Mouse (Mus musculus) midbrain, embryonic 10.5 days (tissue): ENCODE measurements around the gene Phactr1. TPM values are rescaled to one million over a fixed set of nuclear protein-coding genes. Genes with fewer than 3 reads are reported as not detected.

Source experiments
- DNase-seq: peaks from one replicate; pipeline ENCODE4 v3.0.0-alpha.2; 2017; ENCODE audit warnings: low spot score
- H3K27ac ChIP-seq: fragments of 300-500 bp; sonication (generic); replicated peaks from 2 replicates; pipeline ENCODE4 v1.5.1; 2016; ENCODE audit warnings: mild to moderate bottlenecking
- H3K27me3 ChIP-seq: fragments of 300-500 bp; sonication (generic); 2 replicates; pipeline ENCODE4 v1.6.1; 2016; ENCODE audit warnings: low read depth, mild to moderate bottlenecking; ENCODE audit not compliant: poor library complexity, severe bottlenecking
- H3K36me3 ChIP-seq: fragments of 300-500 bp; sonication (generic); 2 replicates; pipeline ENCODE4 v1.6.1; 2016; ENCODE audit warnings: mild to moderate bottlenecking, moderate library complexity
- H3K4me1 ChIP-seq: fragments of 300-500 bp; sonication (generic); 2 replicates; pipeline ENCODE4 v1.6.1; 2016
- H3K4me3 ChIP-seq: fragments of 300-500 bp; sonication (generic); 2 replicates; pipeline ENCODE4 v1.5.1; 2016; ENCODE audit warnings: mild to moderate bottlenecking, moderate library complexity
- H3K9me3 ChIP-seq: fragments of 300-500 bp; sonication (generic); replicated peaks from 2 replicates; pipeline ENCODE4 v1.6.1; 2016; ENCODE audit warnings: mild to moderate bottlenecking
- WGBS: fragments of 180-500 bp; shearing (Covaris S2); methylation state at CpG from one replicate; pipeline ENCODE4 v1.1.7; 2016; 5-methylcytosine and 5-hydroxymethylcytosine counted together
- polyA plus RNA-seq: library from polyadenylated mRNA; unstranded; fragments of >200 nt; fragmentation: Nextera tagmentation; extraction: Ambion mirVana; gene quantifications from 2 replicates; pipeline ENCODE4 v1.2.1, GENCODE M21; 2016

Gene Phactr1
- polyA plus RNA-seq, 1 experiment from 2014 or later = 5.5 TPM

- 58% methylated on average over 7 of the region's 7 CpGs for WGBS
- Histone ChIP-seq H3K36me3 (no peaks in the 10 kb centered on the region), H3K27ac (no peak overlapping the region)
Measured at GRCm38 (mm10) chr13:43094365-43094764, 413.9 kb downstream of the Phactr1 start.

GRCm38 (mm10) chr13:43102943-43103342 is 422.5 kb downstream of the Phactr1 start:
- H3K27me3 ChIP-seq = no peaks in the 10 kb centered on the region
- WGBS = 81% methylated on average over 7 of the region's 7 CpGs
- no peak for DNase-seq

More at GRCm38 (mm10) chr13:43094365-43094764, 413.9 kb downstream of the Phactr1 start:
- Histone ChIP-seq H3K9me3 (no peaks in the 10 kb centered on the region), H3K4me1 (no peaks in the 10 kb centered on the region), H3K4me3 (no peak overlapping the region), H3K27me3 (no peaks in the 10 kb centered on the region)
- peak; percentile 36 for DNase-seq

GRCm38 (mm10) chr13:43104496-43104895 is 424.1 kb downstream of the Phactr1 start:
- Histone ChIP-seq H3K27ac (no peak overlapping the region), H3K4me3 (no peak overlapping the region), H3K4me1 (peaks cover 4% of the 10 kb centered on the region; the same call in 1 of the 2 replicates), H3K27me3 (no peaks in the 10 kb centered on the region), H3K36me3 (no peaks in the 10 kb centered on the region), H3K9me3 (peaks cover 8% of the 10 kb centered on the region)
- no peak for DNase-seq
- WGBS = 97% methylated on average over 9 of the region's 9 CpGs

More at GRCm38 (mm10) chr13:43102943-43103342, 422.5 kb downstream of the Phactr1 start:
- peaks cover 4% of the 10 kb centered on the region; the same call in 1 of the 2 replicates for H3K4me1 ChIP-seq
- H3K36me3 ChIP-seq = no peaks in the 10 kb centered on the region
- no peak overlapping the region for H3K27ac ChIP-seq
- H3K4me3 ChIP-seq = no peak overlapping the region
- peaks cover 8% of the 10 kb centered on the region for H3K9me3 ChIP-seq

GRCm38 (mm10) chr13:43112280-43112679 is 431.9 kb downstream of the Phactr1 start:
- Histone ChIP-seq H3K4me1 (no peaks in the 10 kb centered on the region), H3K27me3 (no peaks in the 10 kb centered on the region), H3K9me3 (no peaks in the 10 kb centered on the region; the same call in 1 of the 2 replicates), H3K27ac (no peak overlapping the region), H3K36me3 (no peaks in the 10 kb centered on the region), H3K4me3 (no peak overlapping the region)
- 83% methylated on average over 7 of the region's 7 CpGs for whole genome bisulfite sequencing
- DNase-seq = no peak

GRCm38 (mm10) chr13:43112707-43113106 is 432.3 kb downstream of the Phactr1 start:
- no peak overlapping the region for H3K4me3 ChIP-seq
- DNase-seq = no peak
- 89% methylated on average over 3 of the region's 3 CpGs for WGBS
- no peaks in the 10 kb centered on the region for H3K36me3 ChIP-seq
- H3K27me3 ChIP-seq = no peaks in the 10 kb centered on the region
- no peak overlapping the region for H3K27ac ChIP-seq
- no peaks in the 10 kb centered on the region; the same call in 1 of the 2 replicates for H3K9me3 ChIP-seq
- no peaks in the 10 kb centered on the region for H3K4me1 ChIP-seq

GRCm38 (mm10) chr13:43113141-43113540 is 432.7 kb downstream of the Phactr1 start:
- WGBS = 94% methylated on average over 3 of the region's 3 CpGs
- Histone ChIP-seq H3K27ac (no peak overlapping the region), H3K9me3 (no peaks in the 10 kb centered on the region; the same call in 1 of the 2 replicates), H3K36me3 (no peaks in the 10 kb centered on the region), H3K27me3 (no peaks in the 10 kb centered on the region), H3K4me1 (no peaks in the 10 kb centered on the region), H3K4me3 (no peak overlapping the region)
- no peak for DNase-seq

GRCm38 (mm10) chr13:43122306-43123070 is 442.1 kb downstream of the Phactr1 start:
- no peaks in the 10 kb centered on the region for H3K36me3 ChIP-seq
- 68% methylated on average over 16 of the region's 16 CpGs for WGBS
- H3K4me3 ChIP-seq = no peak overlapping the region
- H3K27ac ChIP-seq = peak overlapping the region; percentile 59
- no peaks in the 10 kb centered on the region for H3K9me3 ChIP-seq
- H3K4me1 ChIP-seq = peaks cover 38% of the 10 kb centered on the region
- no peaks in the 10 kb centered on the region for H3K27me3 ChIP-seq
- no peak for DNase-seq

- H3K4me3 ChIP-seq = no peak overlapping the region
- no peak for DNase-seq
- 56% methylated on average over 17 of the region's 17 CpGs for WGBS
Measured at GRCm38 (mm10) chr13:43123895-43124682, 443.7 kb downstream of the Phactr1 start.

GRCm38 (mm10) chr13:43124683-43125074 is 444.3 kb downstream of the Phactr1 start:
- Histone ChIP-seq H3K4me1 (peaks cover 38% of the 10 kb centered on the region), H3K27me3 (no peaks in the 10 kb centered on the region), H3K36me3 (no peaks in the 10 kb centered on the region), H3K9me3 (no peaks in the 10 kb centered on the region), H3K27ac (no peak overlapping the region), H3K4me3 (no peak overlapping the region)
- WGBS = 57% methylated on average over 3 of the region's 4 CpGs
- no peak for DNase-seq

More at GRCm38 (mm10) chr13:43123895-43124682, 443.7 kb downstream of the Phactr1 start:
- Histone ChIP-seq H3K9me3 (no peaks in the 10 kb centered on the region), H3K27me3 (no peaks in the 10 kb centered on the region), H3K4me1 (peaks cover 38% of the 10 kb centered on the region), H3K27ac (no peak overlapping the region), H3K36me3 (no peaks in the 10 kb centered on the region)

- Histone ChIP-seq H3K27ac (no peak overlapping the region), H3K4me1 (peaks cover 7% of the 10 kb centered on the region), H3K27me3 (no peaks in the 10 kb centered on the region), H3K4me3 (no peak overlapping the region), H3K36me3 (no peaks in the 10 kb centered on the region), H3K9me3 (no peaks in the 10 kb centered on the region)
- 74% methylated on average over 6 of the region's 6 CpGs for WGBS
- no peak for DNase-seq
Measured at GRCm38 (mm10) chr13:43130161-43130560, 449.7 kb downstream of the Phactr1 start.

GRCm38 (mm10) chr13:43131741-43132191 is 451.3 kb downstream of the Phactr1 start:
- 89% methylated on average over 10 of the region's 10 CpGs for WGBS
- Histone ChIP-seq H3K4me3 (no peak overlapping the region), H3K9me3 (no peaks in the 10 kb centered on the region), H3K4me1 (no peaks in the 10 kb centered on the region), H3K27ac (no peak overlapping the region), H3K36me3 (no peaks in the 10 kb centered on the region), H3K27me3 (no peaks in the 10 kb centered on the region)
- DNase-seq = no peak

- DNase-seq = no peak
- Histone ChIP-seq H3K36me3 (no peaks in the 10 kb centered on the region), H3K27me3 (no peaks in the 10 kb centered on the region), H3K4me1 (no peaks in the 10 kb centered on the region), H3K9me3 (no peaks in the 10 kb centered on the region), H3K4me3 (no peak overlapping the region), H3K27ac (0 out of 2 replicates have a peak overlapping the region, but pooled peaks have one; percentile 9)
- 71% methylated on average over 9 of the region's 9 CpGs for WGBS
Measured at GRCm38 (mm10) chr13:43132859-43133258, 452.4 kb downstream of the Phactr1 start.
